Mouse (Mus musculus) embryonic facial prominence, embryonic 12.5 days (tissue): ENCODE results near the gene Clec12b. TPM values are rescaled to one million over a fixed set of nuclear protein-coding genes. Genes with fewer than 3 reads are reported as not detected.

Experiments
- ATAC-seq: fragments of 200-750 bp; cut with Nextera tagmentation; 2 replicates; pipeline ENCODE4 v1.8.0; 2017; ENCODE audit not compliant: insufficient number of reproducible peaks, insufficient read depth, low FRiP score, low TSS enrichment
- H3K27ac ChIP-seq: fragments of 300-500 bp; sonication (generic); 2 replicates; pipeline ENCODE4 v1.5.1; 2016; ENCODE audit warnings: mild to moderate bottlenecking
- H3K27me3 ChIP-seq: fragments of 300-500 bp; sonication (generic); 2 replicates; pipeline ENCODE4 v1.6.1; 2016; ENCODE audit warnings: mild to moderate bottlenecking, moderate library complexity
- H3K36me3 ChIP-seq: fragments of 300-500 bp; sonication (generic); 2 replicates; pipeline ENCODE4 v1.6.1; 2016; ENCODE audit warnings: mild to moderate bottlenecking
- H3K4me1 ChIP-seq: fragments of 300-500 bp; sonication (generic); 2 replicates; pipeline ENCODE4 v1.6.1; 2016
- H3K4me2 ChIP-seq: fragments of 300-500 bp; sonication (generic); replicated peaks from 2 replicates; pipeline ENCODE4 v1.6.1; 2016; ENCODE audit warnings: mild to moderate bottlenecking, moderate library complexity
- H3K4me3 ChIP-seq: fragments of 300-500 bp; sonication (generic); 2 replicates; pipeline ENCODE4 v1.5.1; 2016; ENCODE audit warnings: mild to moderate bottlenecking
- H3K9ac ChIP-seq: fragments of 300-500 bp; sonication (generic); 2 replicates; pipeline ENCODE4 v1.6.1; 2016; ENCODE audit warnings: mild to moderate bottlenecking, moderate library complexity
- H3K9me3 ChIP-seq: fragments of 300-500 bp; sonication (generic); 2 replicates; pipeline ENCODE4 v1.6.1; 2016; ENCODE audit warnings: mild to moderate bottlenecking, moderate library complexity
- WGBS: fragments of 180-500 bp; shearing (Covaris S2); methylation state at CpG from one replicate; pipeline ENCODE4 v1.1.7; 2016; 5-methylcytosine and 5-hydroxymethylcytosine counted together
- polyA plus RNA-seq: library from polyadenylated mRNA; unstranded; fragments of >200 nt; fragmentation: Nextera tagmentation; extraction: Ambion mirVana; gene quantifications from 2 replicates; pipeline ENCODE4 v1.2.1, GENCODE M21; 2016

Clec12b gene
- not detected in 2 replicates for polyA plus RNA-seq

DNA sequence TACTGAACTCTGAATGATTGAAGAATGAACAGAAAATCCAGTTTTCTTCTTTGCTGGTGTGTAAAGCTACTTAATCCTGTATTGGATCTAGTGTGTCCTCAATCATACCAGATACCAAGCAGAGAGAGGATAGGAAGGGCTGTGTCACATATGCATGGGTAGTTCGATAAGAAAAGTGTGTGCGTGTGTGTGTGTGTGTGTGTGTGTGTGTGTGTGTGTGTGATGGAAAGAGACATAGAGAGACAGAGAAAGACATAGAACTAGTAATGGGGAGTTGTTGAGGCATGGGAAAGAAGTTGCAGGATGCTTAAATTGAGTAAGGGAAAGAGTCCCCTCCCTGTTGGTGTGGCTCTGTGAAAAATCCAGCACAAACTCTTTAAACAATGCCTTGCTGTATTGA is at the start of gene Clec12b:
Clec12b (minus strand) TSS at position 101 of the 400 bp plus-strand sequence.
- H3K4me3 ChIP-seq, result no peak within 1 kb of the TSS
- no peaks in the 10 kb centered on the region for H3K9me3 ChIP-seq
- H3K36me3 ChIP-seq, result no peaks in the 10 kb centered on the region
- no peak within 1 kb of the TSS for H3K4me2 ChIP-seq
- no peak for ATAC-seq
- no peaks in the 10 kb centered on the region for H3K27me3 ChIP-seq
- WGBS, result 81% methylated on average over 2 of the region's 2 CpGs
- no peak within 1 kb of the TSS for H3K9ac ChIP-seq
- H3K27ac ChIP-seq, result no peak within 1 kb of the TSS
- H3K4me1 ChIP-seq, result no peaks in the 10 kb centered on the region

DNA sequence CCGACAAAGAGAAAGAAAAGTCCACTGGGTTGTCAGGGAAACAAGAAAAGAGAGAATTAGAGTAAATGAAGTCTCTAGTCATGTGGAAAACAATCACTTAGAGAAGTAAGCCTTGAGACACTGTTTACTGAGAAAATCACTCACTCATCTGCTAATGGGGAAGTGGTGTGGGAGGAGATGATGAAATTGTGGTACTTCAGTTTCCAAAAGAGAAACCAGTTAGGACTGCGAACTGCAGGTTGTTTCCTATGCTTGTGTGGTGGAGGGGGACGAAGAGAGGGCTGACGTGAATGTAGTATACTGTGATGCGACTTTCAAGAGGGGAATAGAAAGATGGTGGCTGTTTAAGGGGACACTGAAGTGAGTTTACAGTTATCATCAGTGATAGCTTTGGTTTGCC is 48.6 kb upstream of the Clec12b start:
- no peak overlapping the region for H3K27ac ChIP-seq
- H3K36me3 ChIP-seq, result no peaks in the 10 kb centered on the region
- H3K4me2 ChIP-seq, result no peak overlapping the region
- no peak for ATAC-seq
- no peaks in the 10 kb centered on the region for H3K4me1 ChIP-seq
- H3K4me3 ChIP-seq, result no peak overlapping the region
- H3K27me3 ChIP-seq, result no peaks in the 10 kb centered on the region
- 79% methylated on average over 5 of the region's 5 CpGs for WGBS
- no peaks in the 10 kb centered on the region for H3K9me3 ChIP-seq
- no peak overlapping the region for H3K9ac ChIP-seq

DNA sequence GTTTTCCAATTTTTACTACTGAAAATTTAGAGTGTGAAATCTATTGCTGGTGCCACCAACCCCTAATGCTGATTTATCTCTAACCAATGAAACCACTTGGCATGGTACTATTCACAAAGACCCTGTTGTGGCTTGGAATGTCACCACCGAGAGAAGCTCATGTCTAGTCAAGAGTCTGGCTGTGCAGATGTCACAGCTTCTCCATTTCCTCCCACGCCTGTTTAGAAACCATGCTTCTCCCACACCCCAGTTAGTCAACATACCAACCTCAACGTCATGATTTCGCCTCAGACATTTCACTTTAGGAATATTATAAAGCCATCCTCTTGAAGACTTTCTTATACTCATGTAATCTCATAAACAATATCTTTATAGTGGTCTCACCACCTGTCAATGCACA is 41.6 kb upstream of the Clec12b start:
- Histone ChIP-seq H3K4me2 (no peak overlapping the region), H3K36me3 (no peaks in the 10 kb centered on the region), H3K9ac (no peak overlapping the region), H3K4me1 (peaks cover 5% of the 10 kb centered on the region), H3K9me3 (no peaks in the 10 kb centered on the region), H3K4me3 (no peak overlapping the region), H3K27me3 (no peaks in the 10 kb centered on the region), H3K27ac (no peak overlapping the region)
- ATAC-seq, result no peak
- WGBS, result 80% methylated on average over 4 of the region's 4 CpGs

DNA sequence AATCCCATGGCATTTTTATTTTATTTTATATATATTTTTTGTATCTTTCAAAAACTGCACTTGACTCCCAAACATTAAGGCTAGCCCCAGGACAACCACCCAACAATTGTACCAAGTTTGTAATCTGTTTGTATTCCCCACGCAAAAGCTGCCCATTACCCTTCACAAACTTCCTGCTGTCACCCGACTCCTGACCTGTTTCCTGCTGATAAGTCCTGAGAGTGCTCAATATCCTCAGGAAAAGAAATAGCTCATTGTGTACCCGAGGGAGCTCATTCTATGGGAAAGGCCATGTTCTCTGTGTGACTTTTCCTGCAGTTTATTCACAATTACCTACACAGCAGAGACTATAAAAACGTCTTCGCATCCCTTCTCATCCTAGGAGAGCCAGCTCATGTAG is 40.1 kb upstream of the Clec12b start:
- ATAC-seq, result no peak
- Histone ChIP-seq H3K4me3 (no peak overlapping the region), H3K4me2 (no peak overlapping the region), H3K9ac (no peak overlapping the region), H3K9me3 (no peaks in the 10 kb centered on the region), H3K27ac (no peak overlapping the region), H3K36me3 (no peaks in the 10 kb centered on the region), H3K27me3 (no peaks in the 10 kb centered on the region), H3K4me1 (peaks cover 5% of the 10 kb centered on the region)
- WGBS, result 22% methylated on average over 5 of the region's 5 CpGs

DNA sequence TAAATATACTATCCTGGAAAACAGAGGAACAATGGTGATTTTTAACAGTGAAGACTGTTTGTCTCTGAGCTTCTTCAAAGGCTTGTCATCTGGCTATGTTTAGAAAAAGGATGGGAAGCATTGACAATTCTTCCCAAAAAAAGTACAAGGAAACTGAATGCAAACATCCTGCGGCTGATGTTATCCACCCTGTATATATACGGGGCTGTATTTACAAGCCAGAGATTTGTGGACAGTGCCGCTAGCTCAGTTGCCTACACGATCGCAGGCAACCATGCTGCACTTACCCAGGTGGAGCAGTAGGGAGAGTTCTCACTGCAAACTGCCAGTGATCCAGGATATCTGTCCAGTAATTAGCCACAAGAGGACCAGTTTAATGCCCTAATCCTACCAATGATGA is 39.5 kb upstream of the Clec12b start:
- H3K4me1 ChIP-seq, result peaks cover 5% of the 10 kb centered on the region
- H3K4me2 ChIP-seq, result no peak overlapping the region
- H3K9ac ChIP-seq, result no peak overlapping the region
- H3K4me3 ChIP-seq, result no peak overlapping the region
- no peak for ATAC-seq
- no peaks in the 10 kb centered on the region for H3K27me3 ChIP-seq
- H3K36me3 ChIP-seq, result no peaks in the 10 kb centered on the region
- no peak overlapping the region for H3K27ac ChIP-seq
- 66% methylated on average over 5 of the region's 5 CpGs for WGBS
- no peaks in the 10 kb centered on the region for H3K9me3 ChIP-seq

DNA sequence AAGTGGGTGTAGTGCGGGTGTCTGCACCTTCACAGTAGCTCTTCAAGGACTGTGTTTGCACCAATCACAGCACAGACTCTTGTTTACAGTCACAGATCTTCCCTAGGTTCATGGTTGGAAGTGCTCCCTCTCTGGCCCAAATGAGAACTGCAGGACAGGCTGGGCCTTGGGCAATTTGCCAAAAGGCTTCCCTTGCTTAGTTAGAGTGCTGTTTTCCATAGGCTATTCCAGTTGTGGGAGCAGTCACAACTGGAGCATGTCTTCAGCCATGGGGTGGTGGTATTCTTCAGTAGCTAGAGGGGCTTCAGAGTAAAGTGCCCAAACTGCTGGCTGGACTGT is 38.0 kb upstream of the Clec12b start:
- H3K4me3 ChIP-seq, result no peak overlapping the region
- ATAC-seq, result peak; percentile 41; the same call in 1 of the 2 replicates
- WGBS, result 8% methylated on average over 1 of the region's 1 CpGs
- H3K4me1 ChIP-seq, result peaks cover 5% of the 10 kb centered on the region
- H3K27ac ChIP-seq, result no peak overlapping the region
- no peaks in the 10 kb centered on the region for H3K9me3 ChIP-seq
- no peaks in the 10 kb centered on the region for H3K27me3 ChIP-seq
- no peak overlapping the region for H3K9ac ChIP-seq
- H3K36me3 ChIP-seq, result no peaks in the 10 kb centered on the region
- H3K4me2 ChIP-seq, result no peak overlapping the region

DNA sequence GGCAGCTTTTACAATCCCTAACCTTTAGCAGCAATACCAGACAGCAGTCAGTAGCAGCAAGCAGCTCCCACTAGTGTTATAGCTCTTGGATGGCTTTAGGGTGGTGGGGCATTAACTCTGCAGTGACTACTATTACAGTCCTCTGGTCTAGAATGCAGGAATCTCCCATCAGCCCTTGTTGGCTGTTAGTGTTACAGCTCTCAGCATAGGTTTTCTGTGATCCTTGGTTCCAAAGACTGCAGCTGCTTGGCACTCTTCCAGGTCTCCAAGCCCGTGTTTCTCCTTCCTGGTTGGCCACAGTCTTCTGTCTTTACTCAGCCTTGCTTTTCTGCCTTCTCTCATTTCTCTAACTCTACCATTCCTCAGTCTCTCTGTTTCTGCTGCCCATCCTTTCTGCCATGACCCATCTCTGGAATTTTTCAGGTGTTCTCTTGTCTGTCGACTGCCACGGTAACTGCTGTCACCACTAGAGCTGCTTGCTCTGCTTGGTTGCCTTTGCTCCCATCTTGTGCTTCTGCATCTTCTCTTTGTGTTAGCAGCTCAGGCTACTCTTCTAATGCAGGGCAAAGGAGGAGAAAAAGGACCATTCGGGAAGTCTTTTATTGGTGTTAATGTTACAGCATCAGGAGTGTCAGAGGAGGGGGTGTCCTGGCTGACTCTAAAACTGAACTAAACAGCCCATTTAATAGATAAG is 37.5 kb upstream of the Clec12b start:
- H3K9me3 ChIP-seq, result no peaks in the 10 kb centered on the region
- H3K27me3 ChIP-seq, result no peaks in the 10 kb centered on the region
- 61% methylated on average over 4 of the region's 4 CpGs for WGBS
- peak overlapping the region; percentile 46; the same call in 1 of the 2 replicates for H3K27ac ChIP-seq
- no peak overlapping the region for H3K4me3 ChIP-seq
- no peaks in the 10 kb centered on the region for H3K36me3 ChIP-seq
- 0 out of 2 replicates have a peak, but pooled peaks have one; percentile 52 for ATAC-seq
- peaks cover 5% of the 10 kb centered on the region for H3K4me1 ChIP-seq
- H3K4me2 ChIP-seq, result no peak overlapping the region
- no peak overlapping the region for H3K9ac ChIP-seq

DNA sequence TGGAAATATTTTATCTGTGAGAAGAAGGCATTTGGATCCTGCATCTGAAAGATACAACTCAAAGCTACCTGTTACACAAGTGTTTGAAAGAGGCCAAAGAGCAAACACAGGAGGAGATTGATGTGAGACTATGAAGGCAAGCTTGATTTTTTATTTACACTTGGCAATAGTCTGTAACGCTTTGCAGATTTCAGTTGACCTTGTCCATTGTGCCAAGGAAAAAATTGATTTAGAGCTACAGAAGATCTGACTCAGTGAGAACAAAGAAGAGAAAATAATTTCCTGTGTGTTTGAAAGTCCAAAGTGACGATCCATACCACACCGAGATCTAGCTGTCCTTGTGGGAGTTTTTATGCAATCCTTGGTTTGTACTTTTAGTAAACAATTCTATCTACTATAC is 36.6 kb upstream of the Clec12b start:
- Histone ChIP-seq H3K27me3 (no peaks in the 10 kb centered on the region), H3K4me2 (no peak overlapping the region), H3K9me3 (no peaks in the 10 kb centered on the region), H3K36me3 (no peaks in the 10 kb centered on the region), H3K4me1 (peaks cover 5% of the 10 kb centered on the region), H3K27ac (no peak overlapping the region), H3K9ac (no peak overlapping the region), H3K4me3 (no peak overlapping the region)
- 88% methylated on average over 3 of the region's 3 CpGs for WGBS
- no peak for ATAC-seq

DNA sequence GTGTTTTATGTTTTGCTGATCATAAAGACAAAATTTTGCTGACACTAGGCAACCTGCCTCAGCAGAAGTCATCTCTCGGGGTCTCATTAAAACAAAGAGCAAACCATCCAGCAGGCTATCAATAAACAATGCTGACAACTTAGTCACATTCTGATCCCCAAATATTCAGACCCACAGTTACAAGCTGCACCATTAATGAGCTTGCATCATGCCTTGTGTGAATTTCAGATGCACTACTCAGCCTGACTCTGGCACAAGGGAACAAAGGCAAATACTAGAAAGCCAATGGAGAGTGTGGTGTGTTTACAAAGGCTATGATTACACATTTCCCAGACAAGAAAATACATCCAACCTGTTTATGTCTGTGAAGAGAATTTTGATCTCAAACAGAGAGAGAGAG is 28.5 kb upstream of the Clec12b start:
- WGBS, result 82% methylated on average over 1 of the region's 1 CpGs
- no peak for ATAC-seq
- no peaks in the 10 kb centered on the region for H3K9me3 ChIP-seq
- no peaks in the 10 kb centered on the region for H3K27me3 ChIP-seq
- no peak overlapping the region for H3K9ac ChIP-seq
- H3K4me1 ChIP-seq, result no peaks in the 10 kb centered on the region
- no peak overlapping the region for H3K27ac ChIP-seq
- H3K4me2 ChIP-seq, result no peak overlapping the region
- no peaks in the 10 kb centered on the region for H3K36me3 ChIP-seq
- H3K4me3 ChIP-seq, result no peak overlapping the region

DNA sequence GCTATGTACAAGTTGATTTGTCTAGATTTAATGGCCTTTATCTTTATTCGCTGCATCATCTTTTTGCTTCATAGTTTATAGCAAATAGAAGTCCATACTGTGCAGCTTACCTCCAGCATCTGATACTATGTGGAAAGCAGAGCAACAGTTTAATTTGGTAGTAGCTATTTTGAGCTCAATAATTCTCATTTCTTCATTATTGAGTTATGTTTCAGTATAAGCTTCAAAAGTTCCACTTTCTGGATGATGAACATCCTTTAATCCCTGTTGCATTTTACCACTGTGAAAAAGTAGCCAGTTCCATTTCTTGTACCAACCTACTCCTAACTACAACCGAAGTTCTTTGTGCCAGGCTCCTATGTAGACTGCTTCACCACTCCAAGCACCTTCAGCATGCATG is 22.9 kb upstream of the Clec12b start, which contains the start of gene Clec9a:
Clec9a (plus strand) TSS at position 301 of the 400 bp plus-strand sequence.
- no peak within 1 kb of the TSS for H3K9ac ChIP-seq
- no peaks in the 10 kb centered on the region for H3K4me1 ChIP-seq
- H3K4me2 ChIP-seq, result no peak within 1 kb of the TSS
- no peak for ATAC-seq
- H3K36me3 ChIP-seq, result no peaks in the 10 kb centered on the region
- H3K9me3 ChIP-seq, result no peaks in the 10 kb centered on the region
- H3K27me3 ChIP-seq, result no peaks in the 10 kb centered on the region
- WGBS, result 85% methylated on average over 2 of the region's 2 CpGs
- no peak within 1 kb of the TSS for H3K27ac ChIP-seq
- no peak within 1 kb of the TSS for H3K4me3 ChIP-seq

DNA sequence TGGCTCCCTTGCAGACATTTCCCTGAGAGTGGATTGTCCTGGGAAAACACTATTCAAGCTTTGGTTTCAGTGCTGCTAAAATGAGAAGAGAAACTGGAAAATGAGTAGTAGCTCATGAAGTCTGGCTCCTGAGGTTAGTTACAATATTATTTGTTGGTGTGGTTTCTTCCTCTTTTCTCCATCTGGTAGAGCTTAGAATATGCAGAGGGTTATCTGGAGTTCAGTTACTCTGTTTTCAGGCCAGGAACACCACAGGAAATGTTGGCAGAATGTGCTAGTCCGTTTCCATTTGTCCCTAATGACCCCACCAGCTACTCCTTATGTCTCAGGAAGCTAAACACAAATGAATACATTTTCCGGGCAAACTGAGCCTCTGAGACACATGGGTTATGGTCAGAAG is 21.6 kb upstream of the Clec12b start:
- no peaks in the 10 kb centered on the region for H3K27me3 ChIP-seq
- H3K27ac ChIP-seq, result no peak overlapping the region
- H3K4me1 ChIP-seq, result no peaks in the 10 kb centered on the region
- H3K4me3 ChIP-seq, result no peak overlapping the region
- H3K9me3 ChIP-seq, result no peaks in the 10 kb centered on the region
- H3K9ac ChIP-seq, result no peak overlapping the region
- 61% methylated on average over 2 of the region's 2 CpGs for WGBS
- H3K4me2 ChIP-seq, result no peak overlapping the region
- ATAC-seq, result no peak
- H3K36me3 ChIP-seq, result no peaks in the 10 kb centered on the region

DNA sequence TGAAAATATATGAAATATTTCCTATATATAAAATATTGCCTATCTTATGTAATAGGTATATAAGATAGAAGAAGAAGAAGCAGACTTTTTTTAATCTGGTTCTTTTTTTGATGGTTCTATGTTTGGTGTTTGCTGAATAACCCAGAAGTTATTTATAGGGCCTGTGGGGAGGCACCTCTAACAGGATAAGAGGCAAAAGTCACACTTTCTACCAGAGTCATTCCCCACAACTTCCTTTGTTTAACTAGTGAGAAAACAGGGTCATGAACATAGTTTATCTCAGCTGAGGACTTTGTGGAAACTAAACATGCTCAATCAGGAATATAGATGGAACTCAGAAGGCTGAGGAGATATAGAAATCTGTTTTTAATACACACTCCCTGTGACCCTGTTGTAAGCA is 20.3 kb upstream of the Clec12b start:
- Histone ChIP-seq H3K36me3 (no peaks in the 10 kb centered on the region), H3K4me3 (no peak overlapping the region), H3K4me2 (no peak overlapping the region), H3K4me1 (no peaks in the 10 kb centered on the region), H3K9me3 (no peaks in the 10 kb centered on the region), H3K27me3 (no peaks in the 10 kb centered on the region), H3K27ac (no peak overlapping the region), H3K9ac (no peak overlapping the region)
- no peak for ATAC-seq
